Mouse (Mus musculus) ES-E14 (cell line): ENCODE results near the gene Cd8b1. TPM values are rescaled to one million over a fixed set of nuclear protein-coding genes. Genes with fewer than 3 reads are reported as not detected.

Source experiments
- DNase-seq: peaks from one replicate; pipeline ENCODE4 v3.0.0-alpha.2; 2013; ENCODE audit warnings: low read depth, low spot score
- H3K27ac ChIP-seq: 2 replicates; pipeline ENCODE4 v1.5.1; 2012; ENCODE audit warnings: low read depth, mild to moderate bottlenecking, low read length, moderate library complexity, mixed read lengths; ENCODE audit not compliant: poor library complexity, insufficient read depth, severe bottlenecking
- H3K36me3 ChIP-seq: 2 replicates; pipeline ENCODE4 v1.6.1; 2012; ENCODE audit warnings: mild to moderate bottlenecking, low read length, moderate library complexity, mixed read lengths; ENCODE audit not compliant: control insufficient read depth, poor library complexity, insufficient read depth, severe bottlenecking
- H3K4me1 ChIP-seq, 2 experiments: fragments of 150-350 bp in 1 of 2; sonication (generic) in 1 of 2; 2 replicates each; pipeline ENCODE4 v1.6.1; 2012; ENCODE audit warnings: low read length in 2 of 2, mild to moderate bottlenecking in 1 of 2, mixed read lengths in 1 of 2; ENCODE audit not compliant: control insufficient read depth in 2 of 2, insufficient read depth in 2 of 2, poor library complexity in 1 of 2
- H3K4me3 ChIP-seq, 2 experiments: fragments of 150-350 bp in 1 of 2; sonication (generic) in 1 of 2; 2 replicates each; pipeline ENCODE4 v1.5.1; 2012; ENCODE audit warnings: low read length in 2 of 2, low read depth in 1 of 2, mild to moderate bottlenecking in 1 of 2, mixed read lengths in 1 of 2; ENCODE audit not compliant: insufficient read depth in 1 of 2, poor library complexity in 1 of 2, severe bottlenecking in 1 of 2
- H3K9ac ChIP-seq: 2 replicates; pipeline ENCODE4 v1.6.1; 2012; ENCODE audit warnings: low read depth, mild to moderate bottlenecking, low read length, mixed read lengths; ENCODE audit not compliant: poor library complexity, insufficient read depth, severe bottlenecking
- H3K9me3 ChIP-seq: fragments of 150-350 bp; sonication (generic); 2 replicates; pipeline ENCODE4 v1.6.1; 2012; ENCODE audit warnings: low read depth, mild to moderate bottlenecking, low read length; ENCODE audit not compliant: control insufficient read depth, insufficient read depth
- CHD2 ChIP-seq: IDR thresholded peaks from 2 replicates; pipeline ENCODE4 v1.6.1; 2014; ENCODE audit warnings: mild to moderate bottlenecking, low read depth, low read length, inconsistent platforms
- HCFC1 ChIP-seq: IDR thresholded peaks from 2 replicates; pipeline ENCODE4 v1.6.1; 2012; ENCODE audit warnings: low read length, inconsistent platforms, borderline replicate concordance; ENCODE audit not compliant: insufficient read depth
- MAFK ChIP-seq: IDR thresholded peaks from 2 replicates; pipeline ENCODE4 v1.6.1; 2014; ENCODE audit warnings: mild to moderate bottlenecking, low read depth, low read length, inconsistent platforms; ENCODE audit not compliant: insufficient read depth
- ZC3H11A ChIP-seq: IDR thresholded peaks from 2 replicates; pipeline ENCODE4 v1.6.1; 2012; ENCODE audit warnings: low read depth, mild to moderate bottlenecking, inconsistent platforms, low read length, borderline replicate concordance
- ZNF384 ChIP-seq: IDR thresholded peaks from 2 replicates; pipeline ENCODE4 v1.6.1; 2012; ENCODE audit warnings: low read depth, low read length, inconsistent platforms
- in situ Hi-C, 2 experiments: fragments of 600-800 bp; cut with MboI; formaldehyde crosslinking; loops; one replicate each; pipeline ENCODE4 v1.15.1; 2025; ENCODE audit warnings: low sequenced_read_pairs in 2 of 2, inconsistent platforms in 1 of 2; ENCODE audit not compliant: unreplicated experiment in 2 of 2
- total RNA-seq: library from RNA; depleted of rRNA; stranded (reverse); fragments of 300-350 nt; gene quantifications from 2 replicates; pipeline ENCODE4 v1.2.3, GENCODE M21; 2012

Gene Cd8b1
- total RNA-seq, 1 experiment: not detected

GRCm38 (mm10) chr6:71360751-71361150 is 38.2 kb downstream of the Cd8b1 start:
- Histone ChIP-seq H3K9me3 (no peaks in the 10 kb centered on the region), H3K36me3 (no peaks in the 10 kb centered on the region), H3K4me1 (no peaks in the 10 kb centered on the region), H3K27ac (no peak overlapping the region), H3K4me3 (no peak overlapping the region), H3K9ac (no peak overlapping the region)
- in situ Hi-C loops: no loop called here
- TF ChIP-seq ZC3H11A (no peak), MAFK (no peak), CHD2 (no peak), ZNF384 (no peak), HCFC1 (no peak)
- no peak for DNase-seq

DNA sequence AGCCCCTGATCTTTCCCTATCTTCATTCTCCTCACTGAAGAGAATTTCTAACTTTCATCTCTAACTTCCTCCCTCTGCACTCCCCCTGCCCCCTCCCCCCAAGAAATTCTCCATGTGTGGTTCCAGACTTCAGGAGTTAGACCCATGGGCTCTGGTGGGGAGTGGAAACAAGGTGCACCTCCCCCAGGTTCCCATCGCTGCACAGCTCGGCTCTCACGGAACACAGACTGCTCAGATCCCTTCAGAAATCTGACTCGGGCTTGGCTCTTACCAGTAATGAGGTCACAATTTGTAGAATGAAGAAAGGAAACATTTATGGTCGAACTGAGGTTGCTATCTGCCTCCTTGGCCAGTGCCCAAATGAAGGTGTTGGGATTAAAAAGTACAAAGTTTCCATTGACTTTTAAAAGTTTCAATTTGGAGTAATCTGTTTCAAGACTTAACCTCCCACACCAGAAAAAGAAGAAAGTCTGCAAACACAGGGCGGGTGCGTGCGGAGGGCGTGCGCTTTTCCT is 38.6 kb downstream of the Cd8b1 start:
- no peak overlapping the region for H3K4me3 ChIP-seq
- TF ChIP-seq ZNF384 (no peak), HCFC1 (no peak), CHD2 (no peak), ZC3H11A (no peak), MAFK (no peak)
- H3K27ac ChIP-seq: no peak overlapping the region
- in situ Hi-C loops: no loop called here
- H3K9me3 ChIP-seq: no peaks in the 10 kb centered on the region
- no peaks in the 10 kb centered on the region for H3K36me3 ChIP-seq
- H3K4me1 ChIP-seq: no peaks in the 10 kb centered on the region
- no peak for DNase-seq
- no peak overlapping the region for H3K9ac ChIP-seq

- H3K4me3 ChIP-seq: no peak overlapping the region
- H3K9ac ChIP-seq: no peak overlapping the region
- no peak overlapping the region for H3K27ac ChIP-seq
- H3K4me1 ChIP-seq: no peaks in the 10 kb centered on the region
- H3K36me3 ChIP-seq: no peaks in the 10 kb centered on the region
- in situ Hi-C loops: no loop called here
- DNase-seq: no peak
- TF ChIP-seq CHD2 (no peak), HCFC1 (no peak), MAFK (no peak)
- no peaks in the 10 kb centered on the region for H3K9me3 ChIP-seq
Observed at GRCm38 (mm10) chr6:71363995-71364394, 41.4 kb downstream of the Cd8b1 start.

- Histone ChIP-seq H3K9ac (no peak overlapping the region), H3K4me3 (no peak overlapping the region), H3K27ac (no peak overlapping the region), H3K9me3 (no peaks in the 10 kb centered on the region), H3K36me3 (no peaks in the 10 kb centered on the region), H3K4me1 (no peaks in the 10 kb centered on the region)
- in situ Hi-C loops: no loop called here
- no peak for TF ChIP-seq ZC3H11A
- no peak for TF ChIP-seq HCFC1
- no peak for TF ChIP-seq MAFK
- TF ChIP-seq ZNF384: no peak
- TF ChIP-seq CHD2: no peak
- DNase-seq: no peak
Observed at GRCm38 (mm10) chr6:71369416-71369815, 46.8 kb downstream of the Cd8b1 start.

DNA sequence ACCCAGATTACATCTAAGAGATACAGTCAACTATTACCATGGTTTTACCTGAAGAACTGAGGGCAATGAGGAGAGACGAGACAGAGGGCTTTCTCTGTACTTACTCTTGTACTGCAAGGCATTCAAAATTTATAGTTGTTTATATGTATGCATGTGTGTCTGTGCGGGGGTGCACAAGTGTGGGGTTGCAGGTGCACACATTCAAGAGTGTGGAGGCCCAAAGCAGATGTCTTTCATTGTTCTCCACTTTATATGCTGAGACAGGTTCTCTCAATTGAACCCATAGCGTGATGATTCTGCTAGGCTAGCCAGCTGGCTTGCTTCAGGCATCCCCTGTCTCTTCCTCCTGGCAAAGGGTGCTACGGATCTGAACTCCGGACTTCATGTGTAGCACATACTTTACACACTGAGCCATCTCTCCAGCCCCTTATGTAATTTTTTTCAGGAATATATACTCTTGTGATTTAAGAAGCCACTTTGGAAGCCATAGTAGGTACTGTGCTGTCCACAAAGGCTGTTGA is 48.6 kb downstream of the Cd8b1 start:
- Histone ChIP-seq H3K4me1 (no peaks in the 10 kb centered on the region), H3K9ac (no peak overlapping the region), H3K4me3 (no peak overlapping the region), H3K36me3 (no peaks in the 10 kb centered on the region), H3K27ac (no peak overlapping the region), H3K9me3 (no peaks in the 10 kb centered on the region)
- TF ChIP-seq CHD2: no peak
- TF ChIP-seq ZC3H11A: no peak
- TF ChIP-seq MAFK: no peak
- TF ChIP-seq HCFC1: no peak
- TF ChIP-seq ZNF384: no peak
- in situ Hi-C loops: no loop called here
- no peak for DNase-seq
